ENCODE assay signal across 9 mouse cellular contexts in genomic region chr9:45407706-45408675, GRCm38 (mm10). TPM values are rescaled to one million over a fixed set of nuclear protein-coding genes. Genes with fewer than 3 reads are reported as not detected.
A peak's percentile ranks its signal among the peaks of the same experiment; 100 is the strongest.
DNase-seq lines count a peak whose midpoint lies in the region; ATAC-seq and TF ChIP-seq lines count a peak whose summit lies in the region.
"Had no signal": no experiment of that assay in that cellular context is flagged by ENCODE, and none has a peak within 500 bp of the region (broad histone marks: within the 10 kb centered on the region; RNA-seq: fewer than 3 reads in every experiment).

No protein-coding gene starts in this region.

- peak; percentile 75 for DNase-seq in R1 (ENCODE audit: low read depth, low spot score)
- DNase-seq in cerebellum, postnatal 25 days = peak; percentile 88 to 94
- DNase-seq in gastrocnemius, adult 18-20 months (ENCODE audit: low spot score) = peak; percentile 81
- peak; percentile 78 to 86 for DNase-seq in left cerebral cortex, adult 2 months (ENCODE audit: extremely low spot score in 1 of 2, low spot score in 2 of 2)
- DNase-seq in lung, postnatal 4 days = peak; percentile 78 to 79
- peak; percentile 86 for DNase-seq in right cerebral cortex, adult 18-20 months
- DNase-seq in urinary bladder, postnatal 14 days (ENCODE audit: low spot score) = peak; percentile 84

- peaks cover 12% of the 10 kb centered on the region for H3K4me1 ChIP-seq in hindbrain, embryonic 15.5 days (replicated peaks)

- H3K9ac ChIP-seq in hindbrain, embryonic 15.5 days = no peak overlapping the region

- H3K9me3 ChIP-seq in hindbrain, embryonic 15.5 days = no peaks in the 10 kb centered on the region

- no peaks in the 10 kb centered on the region for H3K27me3 ChIP-seq in hindbrain, embryonic 15.5 days

- intact Hi-C loops in left cerebral cortex, adult 2 months (cut with DNase I) = loop anchor here (1.0 to 2.0 kb wide), 3 partner anchors 108 to 415 kb away; no protein-coding TSS in a partner anchor

- 39% methylated on average over 33 of the region's 33 CpGs for WGBS in hindbrain, embryonic 15.5 days

- peak overlapping the region; percentile 54 for H3K4me2 ChIP-seq in hindbrain, embryonic 15.5 days

- H3K27ac ChIP-seq in hindbrain, embryonic 15.5 days (replicated peaks) = 0 out of 2 replicates have a peak overlapping the region, but pooled peaks have one; percentile 5
- peak overlapping the region; percentile 54; the same call in 1 of the 2 replicates for H3K27ac ChIP-seq in left cerebral cortex, adult 2 months

- H3K36me3 ChIP-seq in hindbrain, embryonic 15.5 days = no peaks in the 10 kb centered on the region

- TF ChIP-seq CTCF in left cerebral cortex, adult 2 months (IDR thresholded peaks at IDR 0.05) = peak; percentile 90

- H3K4me3 ChIP-seq in hindbrain, embryonic 15.5 days = peak overlapping the region; percentile 33
- H3K4me3 ChIP-seq in left cerebral cortex, adult 2 months = peak overlapping the region; percentile 28

- peak; percentile 72 for ATAC-seq in hindbrain, embryonic 15.5 days (ENCODE audit: low FRiP score, low read depth)

RNA-seq across cellular contexts. Expression of gene Fxyd2, which starts 8.5 kb away (rescaled TPM):
- total RNA-seq in gastrocnemius, adult 18-20 months (2021) = 1 to 10 TPM; 2.4 to 3.8 TPM
- 12.5 and 13.1 TPM in 2 replicates for polyA plus RNA-seq in hindbrain, embryonic 15.5 days (2015; fragmentation: Nextera tagmentation; extraction: Ambion mirVana)
- total RNA-seq in left cerebral cortex, adult 2 months (2021) = 1 to 10 TPM; 4.8 to 6.5 TPM
- total RNA-seq: hematopoietic stem cell, adult 5-6 weeks had no signal

RNA-seq across cellular contexts. Expression of gene Dscaml1, which starts 18.4 kb away (rescaled TPM):
- total RNA-seq in gastrocnemius, adult 18-20 months (2021) = not detected
- polyA plus RNA-seq in hindbrain, embryonic 15.5 days (2015; fragmentation: Nextera tagmentation; extraction: Ambion mirVana) = 12.2 and 13.8 TPM in 2 replicates
- total RNA-seq in left cerebral cortex, adult 2 months (2021) = 10 to 100 TPM; 58.0 to 61.5 TPM
- total RNA-seq: hematopoietic stem cell, adult 5-6 weeks had no signal

RNA-seq across cellular contexts. Expression of gene Fxyd6, which starts 38.0 kb away (rescaled TPM):
- total RNA-seq in gastrocnemius, adult 18-20 months (2021) = 10 to 100 TPM; 55.0 to 93.3 TPM
- polyA plus RNA-seq in hindbrain, embryonic 15.5 days (2015; fragmentation: Nextera tagmentation; extraction: Ambion mirVana) = 577 and 611 TPM in 2 replicates
- 100 to 1,000 TPM; 106 to 107 TPM for total RNA-seq in left cerebral cortex, adult 2 months (2021)
- total RNA-seq: hematopoietic stem cell, adult 5-6 weeks had no signal

Comparison
In these comparisons a context has a peak if more than half of its experiments do, and no peak if none do; other contexts are left out.
1. Peak in every context shown above with its lines: DNase-seq, ATAC-seq, H3K4me3 ChIP-seq and H3K27ac ChIP-seq.
2. RNA of gene Dscaml1, which starts 18.4 kb away (total RNA-seq): 58.0 to 61.5 TPM in left cerebral cortex, adult 2 months; not detected in gastrocnemius, adult 18-20 months; every median in the first group is over 10 times any median in the second.